Mouse (Mus musculus) kidney, postnatal 0 days (tissue): ENCODE results near the gene Lrig1. TPM values are rescaled to one million over a fixed set of nuclear protein-coding genes. Genes with fewer than 3 reads are reported as not detected.
A peak's percentile ranks its signal among the peaks of the same experiment; 100 is the strongest.

Experiments used
- ATAC-seq: fragments of 200-750 bp; cut with Nextera tagmentation; replicated peaks from 2 replicates; pipeline ENCODE4 v1.8.0; 2017; ENCODE audit warnings: low read depth, moderate number of reproducible peaks, moderate TSS enrichment, moderate library complexity; ENCODE audit not compliant: low FRiP score
- DNase-seq: peaks from one replicate; pipeline ENCODE4 v3.0.0-alpha.2; 2016; ENCODE audit warnings: low spot score
- H3K27ac ChIP-seq: fragments of 300-500 bp; sonication (generic); 2 replicates; pipeline ENCODE4 v1.5.1; 2014; ENCODE audit warnings: mild to moderate bottlenecking
- H3K27me3 ChIP-seq: fragments of 300-500 bp; sonication (generic); 2 replicates; pipeline ENCODE4 v1.6.1; 2014; ENCODE audit warnings: low read length, mixed read lengths; ENCODE audit not compliant: insufficient read depth
- H3K36me3 ChIP-seq: fragments of 300-500 bp; sonication (generic); 2 replicates; pipeline ENCODE4 v1.6.1; 2014; ENCODE audit warnings: low read length, mixed read lengths; ENCODE audit not compliant: insufficient read depth
- H3K4me1 ChIP-seq: fragments of 300-500 bp; sonication (generic); replicated peaks from 2 replicates; pipeline ENCODE4 v1.6.1; 2014; ENCODE audit warnings: antibody characterized with exemption, low read length, mixed read lengths; ENCODE audit not compliant: insufficient read depth
- H3K4me2 ChIP-seq: fragments of 300-500 bp; sonication (generic); 2 replicates; pipeline ENCODE4 v1.6.1; 2014; ENCODE audit warnings: mild to moderate bottlenecking, low read length, moderate library complexity, mixed read lengths
- H3K4me3 ChIP-seq: fragments of 300-500 bp; sonication (generic); replicated peaks from 2 replicates; pipeline ENCODE4 v1.5.1; 2014; ENCODE audit warnings: low read depth, low read length
- H3K9ac ChIP-seq: fragments of 300-500 bp; sonication (generic); 2 replicates; pipeline ENCODE4 v1.6.1; 2014; ENCODE audit warnings: low read depth, low read length
- H3K9me3 ChIP-seq: fragments of 300-500 bp; sonication (generic); replicated peaks from 2 replicates; pipeline ENCODE4 v1.6.1; 2016; ENCODE audit warnings: low read length, inconsistent platforms, mixed read lengths
- CTCF ChIP-seq: IDR thresholded peaks from 2 replicates; pipeline ENCODE4 v1.5.1; 2016; ENCODE audit warnings: antibody characterized with exemption, low read depth, mild to moderate bottlenecking, moderate library complexity
- WGBS: fragments of 180-500 bp; shearing (Covaris S2); extraction: QIAGEN DNeasy Blood & Tissue Kit; methylation state at CpG from one replicate; pipeline ENCODE4 v1.1.7; 2014; 5-methylcytosine and 5-hydroxymethylcytosine counted together
- polyA plus RNA-seq: library from polyadenylated mRNA; unstranded; fragments of >200 nt; fragmentation: Nextera tagmentation; extraction: Ambion mirVana; gene quantifications from 2 replicates; pipeline ENCODE4 v1.2.1, GENCODE M21; 2015

The Lrig1 gene
- polyA plus RNA-seq, 1 experiment from 2014 or later = 8.3 TPM

GRCm38 (mm10) chr6:94657204-94658135 lies 42.5 kb downstream of the Lrig1 start:
- WGBS = 34% methylated on average over 12 of the region's 12 CpGs
- peaks cover 17% of the 10 kb centered on the region for H3K4me1 ChIP-seq
- H3K9ac ChIP-seq = no peak overlapping the region
- TF ChIP-seq CTCF = no peak
- no peaks in the 10 kb centered on the region for H3K9me3 ChIP-seq
- ATAC-seq (no peak), DNase-seq (peak; percentile 66)
- H3K4me2 ChIP-seq = peak overlapping the region; percentile 23; the same call in 1 of the 2 replicates
- no peaks in the 10 kb centered on the region for H3K36me3 ChIP-seq
- H3K27ac ChIP-seq = no peak overlapping the region
- no peak overlapping the region for H3K4me3 ChIP-seq
- H3K27me3 ChIP-seq = no peaks in the 10 kb centered on the region

GRCm38 (mm10) chr6:94655818-94656478 lies 44.0 kb downstream of the Lrig1 start:
- Histone ChIP-seq H3K27me3 (no peaks in the 10 kb centered on the region), H3K4me1 (peaks cover 20% of the 10 kb centered on the region), H3K27ac (no peak overlapping the region), H3K9me3 (no peaks in the 10 kb centered on the region), H3K36me3 (no peaks in the 10 kb centered on the region), H3K4me2 (no peak overlapping the region), H3K4me3 (no peak overlapping the region), H3K9ac (no peak overlapping the region)
- DNase-seq (no peak), ATAC-seq (no peak)
- TF ChIP-seq CTCF = no peak
- 35% methylated on average over 5 of the region's 5 CpGs for WGBS

GRCm38 (mm10) chr6:94653388-94654316 lies 46.3 kb downstream of the Lrig1 start:
- no peak for TF ChIP-seq CTCF
- 51% methylated on average over 10 of the region's 10 CpGs for WGBS
- no peaks in the 10 kb centered on the region for H3K9me3 ChIP-seq
- no peaks in the 10 kb centered on the region for H3K27me3 ChIP-seq
- no peak overlapping the region for H3K9ac ChIP-seq
- no peak overlapping the region for H3K4me2 ChIP-seq
- peaks cover 26% of the 10 kb centered on the region for H3K4me1 ChIP-seq
- ATAC-seq = peak; percentile 52; the same call in 1 of the 2 replicates
- no peak overlapping the region for H3K4me3 ChIP-seq
- H3K27ac ChIP-seq = 0 out of 2 replicates have a peak overlapping the region, but pooled peaks have one; percentile 15
- DNase-seq = no peak
- no peaks in the 10 kb centered on the region for H3K36me3 ChIP-seq

- no peaks in the 10 kb centered on the region for H3K36me3 ChIP-seq
- peaks cover 26% of the 10 kb centered on the region for H3K4me1 ChIP-seq
- no peak for ATAC-seq
- H3K4me2 ChIP-seq = no peak overlapping the region
- no peak overlapping the region for H3K27ac ChIP-seq
- no peak for DNase-seq
- no peak overlapping the region for H3K4me3 ChIP-seq
- H3K27me3 ChIP-seq = no peaks in the 10 kb centered on the region
- 49% methylated on average over 6 of the region's 6 CpGs for WGBS
- no peak for TF ChIP-seq CTCF
- no peak overlapping the region for H3K9ac ChIP-seq
- H3K9me3 ChIP-seq = no peaks in the 10 kb centered on the region
Observed at GRCm38 (mm10) chr6:94652659-94653213, 47.2 kb downstream of the Lrig1 start.

- ATAC-seq (no peak), DNase-seq (no peak)
- no peak overlapping the region for H3K27ac ChIP-seq
- H3K9ac ChIP-seq = no peak overlapping the region
- no peaks in the 10 kb centered on the region for H3K36me3 ChIP-seq
- peaks cover 26% of the 10 kb centered on the region for H3K4me1 ChIP-seq
- no peak overlapping the region for H3K4me2 ChIP-seq
- no peak overlapping the region for H3K4me3 ChIP-seq
- no peaks in the 10 kb centered on the region for H3K9me3 ChIP-seq
- H3K27me3 ChIP-seq = no peaks in the 10 kb centered on the region
- no peak for TF ChIP-seq CTCF
- 62% methylated on average over 17 of the region's 17 CpGs for WGBS
Observed at GRCm38 (mm10) chr6:94651541-94651940, 48.4 kb downstream of the Lrig1 start.
